Mouse (Mus musculus) heart, postnatal 0 days (tissue): ENCODE measurements around the gene Eef1e1.

Source experiments
- CTCF ChIP-seq: IDR thresholded peaks from 2 replicates; pipeline ENCODE4 v1.5.1; 2016; ENCODE audit warnings: antibody characterized with exemption, control low read depth, low read depth
- EP300 ChIP-seq: IDR thresholded peaks from 2 replicates; pipeline ENCODE4 v1.6.1; 2016; ENCODE audit warnings: antibody characterized with exemption, low read depth

- no peak for TF ChIP-seq CTCF
- TF ChIP-seq EP300 = no peak
Measured at GRCm38 (mm10) chr13:38633287-38634000, 25.4 kb downstream of the Eef1e1 start.
